Mouse (Mus musculus): ENCODE measurements around the gene Nedd9.

Nedd9 gene

GRCm38 (mm10) chr13:41410191-41411074 lies 76.7 kb downstream of the Nedd9 start:
- no peak for DNase-seq (ENCODE audit: low read depth, low spot score)

- no peak for DNase-seq (ENCODE audit: low read depth, low spot score)
Measured at GRCm38 (mm10) chr13:41409291-41409690, 77.9 kb downstream of the Nedd9 start.

GRCm38 (mm10) chr13:41408374-41408952 lies 78.7 kb downstream of the Nedd9 start:
- no peak for DNase-seq (ENCODE audit: low read depth, low spot score)

GRCm38 (mm10) chr13:41405009-41405408 lies 82.2 kb downstream of the Nedd9 start:
- DNase-seq (ENCODE audit: low read depth, low spot score) = no peak

- DNase-seq (ENCODE audit: low read depth, low spot score) = no peak
Measured at GRCm38 (mm10) chr13:41403838-41404237, 83.3 kb downstream of the Nedd9 start.

GRCm38 (mm10) chr13:41402441-41403003 lies 84.6 kb downstream of the Nedd9 start:
- DNase-seq (ENCODE audit: low read depth, low spot score) = no peak

- no peak for DNase-seq (ENCODE audit: low read depth, low spot score)
Measured at GRCm38 (mm10) chr13:41401775-41402174, 85.4 kb downstream of the Nedd9 start.

- DNase-seq (ENCODE audit: low read depth, low spot score) = no peak
Measured at GRCm38 (mm10) chr13:41400289-41400688, 86.9 kb downstream of the Nedd9 start.

GRCm38 (mm10) chr13:41392191-41392590 lies 95.0 kb downstream of the Nedd9 start:
- no peak for DNase-seq (ENCODE audit: low read depth, low spot score)

GRCm38 (mm10) chr13:41390698-41391097 lies 96.5 kb downstream of the Nedd9 start:
- no peak for DNase-seq (ENCODE audit: low read depth, low spot score)

GRCm38 (mm10) chr13:41386581-41386980 lies 100.6 kb downstream of the Nedd9 start:
- no peak for DNase-seq (ENCODE audit: low read depth, low spot score)

- DNase-seq (ENCODE audit: low read depth, low spot score) = no peak
Measured at GRCm38 (mm10) chr13:41384896-41385295, 102.3 kb downstream of the Nedd9 start.

GRCm38 (mm10) chr13:41382635-41383034 lies 104.5 kb downstream of the Nedd9 start:
- DNase-seq (ENCODE audit: low read depth, low spot score) = no peak

- DNase-seq (ENCODE audit: low read depth, low spot score) = no peak
Measured at GRCm38 (mm10) chr13:41381806-41382546, 105.2 kb downstream of the Nedd9 start.

GRCm38 (mm10) chr13:41381041-41381805 lies 105.9 kb downstream of the Nedd9 start:
- no peak for DNase-seq (ENCODE audit: low read depth, low spot score)

GRCm38 (mm10) chr13:41379951-41380465 lies 107.2 kb downstream of the Nedd9 start:
- no peak for DNase-seq (ENCODE audit: low read depth, low spot score)

GRCm38 (mm10) chr13:41378462-41378861 lies 108.7 kb downstream of the Nedd9 start:
- no peak for DNase-seq (ENCODE audit: low read depth, low spot score)

- no peak for DNase-seq (ENCODE audit: low read depth, low spot score)
Measured at GRCm38 (mm10) chr13:41377856-41378255, 109.3 kb downstream of the Nedd9 start.

GRCm38 (mm10) chr13:41377011-41377431 lies 110.1 kb downstream of the Nedd9 start:
- DNase-seq (ENCODE audit: low read depth, low spot score) = no peak

- no peak for DNase-seq (ENCODE audit: low read depth, low spot score)
Measured at GRCm38 (mm10) chr13:41376111-41376510, 111.1 kb downstream of the Nedd9 start.

GRCm38 (mm10) chr13:41375696-41376095 lies 111.5 kb downstream of the Nedd9 start:
- no peak for DNase-seq (ENCODE audit: low read depth, low spot score)

All from WW6 (cell line).